Mouse (Mus musculus) CH12F3 (cell line): ENCODE measurements around the gene Csnk1e.
"Not testable (repeated sequence)": the region's sequence is repeated elsewhere in the genome, so short reads cannot be mapped to it uniquely, and the experiment has no call there.

ENCODE experiments used
- in situ Hi-C: fragments of 300-500 bp; cut with MboI; formaldehyde crosslinking; loops from 2 replicates; pipeline ENCODE4 v1.14.3; 2020; ENCODE audit warnings: low sequenced_read_pairs

Gene Csnk1e

DNA sequence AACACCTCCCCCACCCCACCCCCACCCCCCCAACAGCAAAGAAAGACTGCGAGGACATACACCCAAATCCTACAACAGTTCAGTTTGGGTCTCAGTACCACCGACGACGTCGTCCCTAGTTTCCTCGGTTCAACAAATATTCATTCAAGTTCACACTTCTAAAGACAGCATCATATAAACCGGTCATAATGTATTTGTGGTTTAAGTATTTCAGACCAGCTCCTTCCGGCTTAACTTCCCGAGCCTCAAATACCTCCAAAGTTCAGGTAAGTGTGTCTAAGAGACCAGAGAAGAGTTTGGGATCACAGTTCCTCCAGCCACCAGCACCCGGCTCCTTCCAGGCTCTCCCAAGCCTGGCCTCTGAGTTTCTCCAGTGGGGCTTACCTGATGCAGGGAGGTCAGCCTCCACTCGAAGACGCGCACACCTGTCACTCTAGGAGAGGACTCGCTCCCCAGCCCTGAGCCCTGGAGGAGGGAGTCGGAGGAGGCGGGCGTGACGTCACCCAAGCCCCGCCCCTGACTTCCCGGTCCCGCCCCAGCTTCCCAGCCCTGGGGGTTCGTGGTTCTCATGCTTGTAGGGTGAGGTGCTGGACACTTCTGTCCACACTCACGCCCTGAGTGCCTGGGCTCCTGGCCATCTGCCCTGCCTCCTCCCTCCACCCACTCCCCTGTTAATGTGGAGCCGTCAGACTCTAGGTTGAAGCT lies at the start of gene Csnk1e:
Gene Csnk1e, minus strand, starts transcription at position 461 of the 705 bp plus-strand sequence.
- in situ Hi-C loops: no loop called here

DNA sequence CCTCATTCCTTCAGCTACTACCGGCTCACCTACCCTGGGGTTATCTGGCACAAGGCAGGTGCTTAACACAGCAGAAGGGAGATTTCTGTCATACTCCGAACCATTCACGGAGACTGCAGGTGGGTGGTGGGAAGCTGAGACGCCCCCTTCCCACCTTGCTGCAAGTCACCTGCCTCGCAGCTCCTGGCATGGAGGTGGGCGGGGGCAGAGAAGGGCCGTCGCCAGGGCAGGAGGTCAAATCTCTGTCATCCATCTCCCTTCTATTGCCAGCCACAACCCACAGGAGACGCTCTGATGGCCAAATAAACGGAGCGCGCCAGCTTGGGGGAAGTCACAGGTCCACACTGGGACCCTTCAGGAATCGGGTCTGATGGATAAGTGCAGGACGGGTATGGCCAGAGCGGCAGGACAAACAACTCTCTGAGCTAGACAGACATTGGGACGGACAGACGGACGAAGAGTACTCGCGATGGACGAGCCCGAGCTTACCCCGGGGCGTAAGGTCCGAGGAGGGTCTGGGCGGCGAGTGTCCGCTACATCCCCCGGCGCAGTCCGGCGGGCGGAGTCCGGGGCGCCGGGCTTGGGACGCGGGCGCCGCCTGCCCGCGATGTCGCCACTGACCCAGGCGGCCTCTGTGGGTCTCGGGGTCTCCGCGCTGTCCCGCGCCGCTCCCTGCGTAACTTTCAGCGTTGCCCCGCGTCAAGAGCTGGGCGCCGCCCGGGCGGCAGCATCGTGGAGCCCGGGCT lies 49.5 kb upstream of the Csnk1e start, which contains the start of gene Kcnj4:
Gene Kcnj4, minus strand, starts transcription at position 535 of the 746 bp plus-strand sequence.
- in situ Hi-C loops: no loop called here

DNA sequence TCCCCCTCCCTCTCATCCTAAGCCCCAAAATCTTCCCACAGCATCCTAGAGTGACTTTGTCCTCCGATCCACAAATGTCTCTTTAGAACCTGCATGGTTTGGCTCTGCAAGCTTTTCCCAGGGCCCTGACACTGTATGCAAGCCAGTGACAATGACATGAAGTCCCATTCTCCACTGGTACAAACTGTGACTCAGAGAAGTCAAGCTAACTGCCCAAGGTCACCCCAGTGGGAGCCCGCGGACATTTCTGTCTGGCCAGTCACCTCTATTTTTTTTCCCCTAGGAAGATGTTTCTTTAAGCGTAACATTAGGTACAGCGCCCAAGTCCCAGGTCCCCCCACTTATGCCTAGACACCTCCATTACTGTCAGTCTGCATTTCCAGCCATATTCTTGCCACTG lies 48.1 kb upstream of the Csnk1e start:
- in situ Hi-C loops: no loop called here

DNA sequence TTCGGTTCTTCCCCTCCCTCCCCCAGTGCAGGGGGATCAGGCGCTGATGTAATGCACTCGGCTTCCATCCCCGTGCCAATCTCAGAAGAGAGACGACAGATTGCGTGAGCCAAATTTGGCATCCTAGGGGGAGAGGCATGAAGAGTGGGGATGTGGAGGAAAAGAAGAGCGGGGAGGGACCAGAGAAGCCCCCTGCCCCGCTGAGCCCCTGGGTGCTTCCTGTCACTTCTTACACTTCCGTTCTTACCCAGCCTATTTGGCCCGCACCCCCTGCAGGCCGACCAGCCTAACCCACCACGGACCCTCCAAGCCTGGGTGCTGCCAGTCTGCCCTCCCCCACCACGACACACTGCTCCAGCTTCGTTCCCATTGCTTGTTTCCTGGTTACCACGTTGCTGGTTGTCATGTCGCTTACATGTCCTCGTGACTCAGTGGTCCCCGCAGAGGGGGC lies 47.5 kb upstream of the Csnk1e start:
- in situ Hi-C loops: no loop called here

DNA sequence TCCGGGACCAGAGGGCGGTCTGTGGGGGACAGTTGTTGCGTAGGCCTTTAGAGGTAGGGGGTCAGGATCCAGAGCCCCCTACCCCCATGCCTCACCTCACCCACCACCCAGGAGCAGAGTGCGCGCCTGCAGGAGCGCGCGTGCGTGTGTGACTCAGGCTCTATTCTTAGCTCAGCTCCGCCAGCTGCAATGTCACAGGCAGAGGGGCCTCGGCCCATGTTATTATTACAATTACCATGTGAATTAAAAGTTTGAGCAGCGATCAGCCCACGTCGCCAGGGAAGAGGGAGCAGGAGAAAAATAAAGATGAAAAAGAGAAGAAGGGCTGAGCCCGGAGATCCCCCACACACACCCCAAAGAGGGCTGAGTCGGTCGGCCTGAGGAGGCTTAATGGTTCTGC lies 44.7 kb upstream of the Csnk1e start:
- in situ Hi-C loops: no loop called here

DNA sequence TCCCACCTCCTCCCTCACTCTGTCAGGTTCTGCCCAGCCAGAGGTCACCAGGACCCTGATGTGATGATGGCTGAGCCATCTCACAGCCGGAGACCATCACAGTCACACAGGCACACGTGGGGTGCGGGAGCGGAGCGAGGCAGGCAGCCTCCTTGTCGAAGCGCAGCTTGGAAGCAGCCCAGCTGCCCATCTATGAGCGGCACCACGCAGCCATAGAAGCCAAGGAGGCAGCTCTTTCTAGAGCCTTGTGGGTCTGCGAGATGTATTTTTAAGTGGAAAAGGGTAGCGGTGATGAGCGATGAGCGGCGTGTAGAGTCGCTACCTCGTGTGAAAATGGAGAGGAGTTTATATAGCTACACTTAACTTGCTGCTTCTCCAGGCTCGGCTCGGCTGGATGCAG lies 38.2 kb upstream of the Csnk1e start:
- in situ Hi-C loops: no loop called here

DNA sequence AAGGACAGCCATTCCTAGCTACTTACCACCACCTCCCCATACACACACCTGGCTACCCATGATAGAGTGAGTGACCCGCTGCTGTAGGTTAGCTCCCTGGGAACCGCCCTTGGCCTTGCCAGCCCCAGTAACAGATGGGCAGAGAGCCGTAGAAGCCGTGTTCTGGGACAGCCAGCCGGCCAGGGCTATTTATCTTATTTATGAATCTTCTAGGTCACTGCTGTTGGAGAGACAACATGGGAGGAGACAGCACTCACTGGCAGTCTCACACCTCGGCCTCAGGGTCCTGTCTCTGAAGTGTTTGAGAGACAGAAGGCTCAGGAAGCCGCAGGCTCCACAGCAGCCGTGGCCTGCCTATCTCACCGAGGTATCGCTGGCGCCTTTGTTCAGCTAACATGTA lies 34.1 kb upstream of the Csnk1e start:
- in situ Hi-C loops: no loop called here

DNA sequence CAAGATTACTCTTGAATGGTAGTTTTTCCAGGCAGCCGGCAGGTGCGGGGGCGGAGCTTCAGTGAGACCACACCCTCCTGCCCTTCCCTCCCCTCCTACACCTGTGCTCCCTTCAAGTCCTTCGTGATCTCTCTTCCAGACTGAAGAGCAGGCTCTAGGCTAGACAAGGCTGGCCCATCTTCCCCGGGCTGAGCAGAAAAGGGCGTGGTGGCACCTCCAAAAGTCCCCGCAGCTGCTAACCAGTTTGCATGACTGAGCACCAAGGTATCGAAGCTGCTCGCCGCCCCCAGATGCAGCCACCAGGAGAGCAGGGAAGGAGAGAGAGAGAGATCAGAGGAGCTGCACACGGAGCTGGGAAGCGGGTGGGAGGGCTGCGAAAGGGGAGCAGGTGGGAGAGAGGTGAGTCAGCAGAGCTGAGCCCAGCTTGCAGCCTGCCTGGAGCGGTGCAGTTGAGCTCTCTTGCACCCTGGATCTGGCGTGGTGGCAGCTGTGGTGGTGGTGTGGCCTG lies 25.9 kb upstream of the Csnk1e start:
- in situ Hi-C loops: no loop called here

DNA sequence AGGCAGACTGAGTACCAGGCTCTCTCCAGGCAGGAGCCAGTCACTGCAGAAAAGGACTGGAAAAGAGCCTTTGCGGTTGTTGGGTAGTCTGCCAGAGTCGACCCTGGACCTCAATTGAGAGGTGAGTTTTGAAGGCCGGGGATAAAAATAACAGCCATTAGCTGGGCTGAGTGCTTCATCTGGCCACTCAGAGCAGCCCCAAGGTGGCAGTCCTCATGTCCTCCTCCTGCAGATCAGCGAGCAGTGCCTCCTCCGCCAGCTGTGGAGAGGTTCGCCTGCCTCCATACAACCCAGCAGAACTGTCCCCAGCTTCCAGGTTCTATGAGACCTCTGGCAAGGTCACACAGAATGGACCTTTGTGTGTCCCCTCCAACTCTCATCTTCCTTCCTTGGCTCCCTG lies 21.9 kb upstream of the Csnk1e start:
- in situ Hi-C loops: no loop called here

DNA sequence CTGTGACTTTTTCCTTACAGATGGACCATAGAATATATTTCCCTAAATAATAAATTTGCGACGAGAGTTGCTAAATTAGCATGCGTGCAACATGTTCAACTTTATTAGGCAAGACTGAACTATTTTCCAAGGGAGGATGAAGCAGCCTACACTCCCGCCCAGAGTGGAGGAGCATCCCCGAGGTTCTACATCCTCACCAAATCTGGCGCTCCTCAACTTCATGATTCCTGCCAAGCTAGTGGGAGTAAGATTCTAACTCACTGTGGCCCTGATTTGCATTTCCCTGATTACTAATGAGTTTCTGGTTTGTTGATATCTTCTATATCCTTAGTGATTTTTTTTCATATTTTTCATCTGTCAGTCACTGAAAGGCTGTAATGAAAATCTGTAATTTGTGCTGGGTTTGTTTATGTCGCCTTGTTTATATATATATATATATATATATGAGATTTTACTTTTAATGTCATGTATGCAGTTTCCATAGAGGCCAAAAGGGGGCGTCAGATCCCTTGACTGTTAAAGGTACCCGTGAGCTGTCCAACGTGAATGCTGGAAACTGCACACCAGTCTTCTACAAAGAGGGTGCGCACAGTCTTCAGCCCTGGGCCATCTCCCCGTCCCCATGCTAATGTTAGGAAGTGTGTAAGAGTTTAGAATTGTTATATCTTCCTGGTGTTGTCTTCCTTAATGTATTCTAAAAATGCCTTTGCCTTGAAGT lies 18.4 kb upstream of the Csnk1e start:
- in situ Hi-C loops: no loop called here

DNA sequence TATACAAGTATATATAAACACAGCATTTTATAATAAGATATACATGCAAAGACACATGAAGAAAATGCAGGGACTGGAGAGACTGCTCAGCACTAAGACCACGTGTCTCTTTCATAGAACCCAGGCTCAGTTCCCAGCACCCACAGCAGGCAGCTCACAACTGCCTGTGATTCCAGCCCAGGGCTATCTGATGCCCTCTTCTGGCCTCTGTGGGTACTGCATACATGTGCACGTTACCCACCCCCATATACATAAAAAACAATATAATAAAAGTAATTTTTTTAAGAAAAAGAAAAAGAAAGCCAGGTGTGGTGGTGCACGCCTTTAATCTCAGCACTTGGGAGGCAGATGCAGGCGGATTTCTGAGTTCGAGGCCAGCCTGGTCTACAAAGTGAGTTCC lies 17.7 kb upstream of the Csnk1e start:
- in situ Hi-C loops: no loop called here

DNA sequence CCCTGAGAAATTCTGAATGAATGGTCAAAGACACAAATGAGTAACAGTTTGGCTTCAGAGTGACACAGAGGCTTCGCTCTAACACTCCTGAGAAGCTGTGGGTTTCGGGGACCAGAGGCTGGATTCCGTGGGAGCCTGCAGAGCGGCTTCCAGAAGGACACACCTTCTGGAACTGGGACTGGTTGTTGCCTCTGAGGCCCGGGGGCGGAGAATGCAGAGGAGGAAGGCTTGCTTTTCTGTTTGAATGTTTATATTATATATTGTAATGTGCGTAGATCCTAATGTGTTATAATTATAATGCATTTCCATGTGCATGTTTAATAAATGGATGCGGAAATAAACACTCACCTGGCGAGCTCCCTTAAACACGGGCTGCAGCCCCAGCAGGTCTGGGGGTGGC lies 15.7 kb upstream of the Csnk1e start:
- in situ Hi-C loops: no loop called here

DNA sequence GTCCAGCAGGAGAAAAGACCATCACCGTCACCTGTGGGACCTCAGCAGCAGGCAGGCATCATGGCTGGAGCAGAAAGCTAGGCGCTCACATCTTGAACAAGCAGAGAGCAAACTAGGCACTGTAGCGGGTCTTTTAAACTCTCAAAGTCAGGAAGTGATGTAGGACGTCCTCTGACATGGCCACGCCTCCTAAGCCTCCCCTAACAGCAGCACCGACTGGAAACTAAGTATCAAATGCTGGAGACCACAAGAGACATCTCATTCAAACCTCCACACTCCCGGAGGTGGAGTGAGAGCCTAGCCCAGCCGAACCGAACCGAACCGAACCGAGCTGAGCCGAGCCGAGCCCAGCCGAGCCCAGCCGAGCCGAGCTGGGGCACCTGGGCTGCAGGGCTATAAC lies 15.2 kb upstream of the Csnk1e start:
- in situ Hi-C loops: no loop called here

DNA sequence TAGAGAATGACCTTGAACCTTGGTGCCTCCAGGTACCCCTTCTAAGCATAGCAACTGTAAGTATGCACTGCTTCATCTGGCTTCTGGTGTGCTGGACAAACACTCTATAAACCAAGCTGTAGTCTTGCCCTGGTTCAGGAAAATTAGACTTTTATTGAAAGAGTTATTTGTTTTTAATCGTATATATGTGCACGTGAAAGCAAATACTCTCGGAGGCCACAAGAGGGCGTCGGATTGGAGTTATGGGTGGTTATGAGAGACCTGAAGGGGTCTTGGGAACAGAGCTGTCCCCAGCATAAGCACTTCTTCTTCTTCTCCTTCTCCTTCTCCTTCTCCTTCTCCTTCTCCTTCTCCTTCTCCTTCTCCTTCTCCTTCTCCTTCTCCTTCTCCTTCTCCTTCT lies 14.2 kb upstream of the Csnk1e start:
- in situ Hi-C loops: no loop called here

DNA sequence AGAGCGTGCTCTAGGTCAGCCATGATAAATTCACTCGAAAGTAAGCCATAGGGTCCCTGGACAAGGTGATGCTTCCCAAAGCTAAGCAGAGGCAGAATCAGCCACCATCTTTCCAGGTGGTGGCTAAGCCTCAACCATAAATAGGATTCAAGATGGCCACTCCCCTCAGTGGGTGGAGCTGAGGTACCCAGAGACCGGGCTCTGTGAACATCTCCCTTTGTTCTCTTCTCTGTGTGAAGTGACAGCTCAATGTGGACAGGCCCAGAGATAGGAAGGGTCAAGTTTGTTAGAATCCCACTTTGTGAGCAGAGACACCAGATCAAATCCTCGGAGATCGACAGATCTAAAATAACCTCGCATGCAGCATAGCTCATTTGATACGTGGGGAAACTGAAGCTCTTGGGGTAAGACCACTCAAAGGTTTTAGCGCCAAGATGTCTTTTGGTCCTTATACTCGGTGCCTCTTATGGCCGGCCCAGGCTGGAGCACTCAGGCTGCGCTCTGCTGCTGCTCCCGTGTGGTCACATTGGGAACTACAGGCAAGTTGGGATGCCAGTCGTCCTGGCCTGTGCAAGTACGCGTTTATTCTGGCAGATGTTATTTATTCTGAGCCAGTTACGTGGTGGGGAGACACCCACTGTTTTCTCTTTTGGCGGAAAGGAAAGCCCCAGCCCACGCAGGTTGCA lies 11.4 kb upstream of the Csnk1e start:
- in situ Hi-C loops: no loop called here

DNA sequence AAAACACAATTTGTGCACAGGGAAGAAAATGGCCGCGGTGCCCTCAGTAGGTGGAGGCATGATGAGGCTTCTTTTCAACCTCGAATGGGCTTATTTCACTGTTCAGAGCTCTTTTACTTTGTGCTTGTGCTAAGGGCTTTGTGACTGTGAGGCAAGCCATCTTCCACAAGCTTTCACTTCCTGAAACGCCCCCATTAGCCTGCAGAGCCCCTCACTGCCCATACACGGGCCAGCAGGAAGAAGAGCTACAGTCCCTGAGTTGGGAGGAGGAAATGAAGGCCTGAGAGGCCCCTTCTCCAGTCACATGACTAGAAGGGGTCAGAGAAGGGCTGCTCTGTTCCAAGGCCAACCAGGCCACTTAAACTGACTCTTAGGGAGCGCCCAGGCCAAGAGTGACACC lies 1.2 kb upstream of the Csnk1e start:
- in situ Hi-C loops: no loop called here

DNA sequence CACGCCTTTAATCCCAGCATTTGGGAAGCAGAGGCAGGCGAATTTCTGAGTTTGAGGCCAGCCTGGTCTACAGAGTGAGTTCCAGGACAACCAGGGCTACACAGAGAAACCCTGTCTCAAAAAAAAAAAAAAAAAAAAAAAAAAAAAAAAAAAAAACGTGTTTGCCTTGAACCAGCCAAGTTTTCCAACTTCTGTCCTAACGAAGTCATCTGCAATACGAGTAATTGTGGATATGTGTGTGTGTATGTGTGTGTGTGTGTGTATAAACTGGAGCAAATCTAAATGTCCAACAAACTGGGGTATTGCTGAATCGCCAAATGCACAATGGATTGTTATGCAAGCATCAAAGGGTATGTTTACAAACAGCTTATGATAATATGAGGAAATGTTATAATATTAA lies 738 bp upstream of the Csnk1e start:
- in situ Hi-C loops: not testable (repeated sequence)

DNA sequence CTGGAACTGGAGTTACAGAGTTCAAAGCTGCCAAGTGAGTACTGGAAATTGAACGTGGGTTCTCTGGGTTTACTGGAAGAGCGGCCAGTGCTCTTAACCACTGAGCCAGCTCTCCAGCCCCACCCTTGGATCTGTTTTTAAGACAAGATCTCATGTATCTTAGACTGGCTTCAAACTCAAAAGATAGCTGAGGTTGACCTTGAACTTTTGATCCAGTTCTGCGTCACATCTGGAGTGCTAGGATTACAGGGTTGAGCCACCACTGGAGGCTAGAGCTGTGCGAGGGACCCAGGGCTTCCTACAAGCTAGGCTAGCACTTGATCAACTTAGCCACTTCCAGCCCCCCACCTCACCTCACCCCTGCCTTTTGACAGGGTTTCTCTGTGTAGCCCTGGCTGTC lies 1.5 kb downstream of the Csnk1e start:
- in situ Hi-C loops: no loop called here

DNA sequence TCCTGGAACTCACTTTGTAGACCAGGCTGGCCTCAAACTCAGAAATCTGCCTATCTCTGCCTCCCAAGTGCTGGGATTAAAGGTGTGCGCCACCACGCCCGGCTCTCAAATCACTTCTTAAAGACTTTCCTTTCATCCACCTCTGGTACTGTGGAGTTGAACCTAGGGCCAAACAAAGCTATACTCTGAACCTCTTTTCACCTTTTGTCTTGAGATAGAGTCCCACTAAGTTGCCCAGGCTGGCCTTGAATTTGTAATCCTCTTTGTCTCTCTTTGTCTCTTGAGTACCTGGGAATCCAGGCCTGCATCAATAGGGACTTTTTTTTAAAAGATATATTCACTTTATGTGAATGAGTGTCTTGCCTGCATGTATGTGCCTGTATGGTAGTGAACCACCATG lies 7.3 kb downstream of the Csnk1e start:
- in situ Hi-C loops: no loop called here

DNA sequence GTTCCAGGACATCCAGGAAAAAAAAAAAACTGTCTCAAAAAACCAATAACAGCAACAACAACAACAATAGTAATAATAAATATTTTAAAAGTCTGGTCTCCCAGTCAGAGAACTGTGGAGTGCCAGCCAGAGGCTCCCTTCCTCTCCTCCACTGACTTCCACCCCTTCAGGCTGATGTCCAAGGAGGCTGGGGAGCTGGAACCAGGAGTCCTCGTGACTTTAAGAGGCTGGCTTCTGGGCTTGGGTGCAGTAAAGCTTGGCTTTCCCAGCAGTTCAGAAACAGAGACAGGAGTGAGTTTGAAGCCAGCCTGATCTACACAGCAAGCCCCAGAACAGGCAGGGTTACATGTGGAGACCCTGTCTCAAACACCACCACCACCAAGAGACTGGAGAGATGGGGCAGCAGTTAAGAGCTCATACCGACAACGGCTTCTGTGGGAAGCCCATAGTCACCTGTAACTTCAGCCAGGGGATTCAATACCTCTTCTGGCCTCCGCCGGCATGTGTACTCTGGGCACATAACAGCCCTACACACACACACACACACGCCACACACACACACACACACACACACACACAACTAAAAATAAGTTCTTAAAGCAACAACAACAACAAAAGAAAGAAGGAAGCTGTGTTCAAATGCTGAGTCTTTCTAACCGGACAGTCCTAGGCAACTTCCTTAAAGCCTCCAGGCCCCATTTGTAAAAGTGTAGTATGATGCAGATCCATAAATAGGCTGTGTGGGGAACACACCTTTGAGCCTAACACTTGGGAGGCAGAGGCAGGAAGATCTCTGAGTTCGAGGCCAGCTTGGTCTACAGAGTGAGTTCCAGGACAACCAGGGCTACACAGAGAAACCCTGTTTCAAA lies 9.3 kb downstream of the Csnk1e start:
- in situ Hi-C loops: no loop called here
